Mouse (Mus musculus) MEL (cell line): Measurements from ENCODE around the gene Trpv3. TPM values are rescaled to one million over a fixed set of nuclear protein-coding genes. Genes with fewer than 3 reads are reported as not detected.
"Not testable (repeated sequence)": the region's sequence is repeated elsewhere in the genome, so short reads cannot be mapped to it uniquely, and the experiment has no call there.

Experiments used
- DNase-seq: peaks from one replicate; pipeline ENCODE4 v3.0.0; 2011; ENCODE audit warnings: low read depth, low spot score
- H3K27ac ChIP-seq: 2 replicates; pipeline ENCODE4 v1.5.1; 2012; ENCODE audit warnings: low read depth, mild to moderate bottlenecking, control low read depth, low read length, moderate library complexity; ENCODE audit not compliant: control insufficient read depth
- H3K27me3 ChIP-seq, 2 experiments: fragments of 150-350 bp in 1 of 2; sonication (generic) in 1 of 2; 2 replicates each; pipeline ENCODE4 v1.6.1; 2012; ENCODE audit warnings: low read length in 2 of 2, mild to moderate bottlenecking in 2 of 2, improper control_type of control experiment in 1 of 2, moderate library complexity in 1 of 2; ENCODE audit not compliant: insufficient read depth in 2 of 2, control insufficient read depth in 1 of 2
- H3K36me3 ChIP-seq, 2 experiments: 2 replicates each; pipeline ENCODE4 v1.6.1; 2012 to 2014; ENCODE audit warnings: low read length in 2 of 2, improper control_type of control experiment in 1 of 2, inconsistent platforms in 1 of 2, mild to moderate bottlenecking in 1 of 2; ENCODE audit not compliant: insufficient read depth in 2 of 2, control insufficient read depth in 1 of 2
- H3K4me1 ChIP-seq, 2 experiments: fragments of 150-350 bp in 1 of 2; sonication (generic) in 1 of 2; 2 replicates each; pipeline ENCODE4 v1.6.1; 2012; ENCODE audit warnings: low read length in 2 of 2, improper control_type of control experiment in 1 of 2, mild to moderate bottlenecking in 1 of 2; ENCODE audit not compliant: insufficient read depth in 2 of 2, control insufficient read depth in 1 of 2
- H3K4me3 ChIP-seq, 2 experiments: fragments of 150-350 bp in 1 of 2; sonication (generic) in 1 of 2; 2 replicates each; pipeline ENCODE4 v1.5.1; 2012; ENCODE audit warnings: low read depth in 2 of 2, low read length in 2 of 2, mild to moderate bottlenecking in 2 of 2, moderate library complexity in 2 of 2, control low read depth in 1 of 2, improper control_type of control experiment in 1 of 2; ENCODE audit not compliant: control insufficient read depth in 1 of 2, insufficient read depth in 1 of 2
- H3K79me2 ChIP-seq: 2 replicates; pipeline ENCODE4 v1.6.1; 2012; ENCODE audit warnings: mild to moderate bottlenecking, low read length, moderate library complexity; ENCODE audit not compliant: control insufficient read depth, poor library complexity, insufficient read depth
- H3K9ac ChIP-seq: 2 replicates; pipeline ENCODE4 v1.6.1; 2012; ENCODE audit warnings: low read depth, mild to moderate bottlenecking, control low read depth, low read length, moderate library complexity; ENCODE audit not compliant: control insufficient read depth, poor library complexity, severe bottlenecking
- H3K9me3 ChIP-seq: fragments of 150-350 bp; sonication (generic); replicated peaks from 2 replicates; pipeline ENCODE4 v1.6.1; 2012; ENCODE audit warnings: mild to moderate bottlenecking, low read length, improper control_type of control experiment, moderate library complexity; ENCODE audit not compliant: insufficient read depth
- CHD1 ChIP-seq: IDR thresholded peaks from 2 replicates; pipeline ENCODE4 v1.6.1; 2012; ENCODE audit warnings: low read depth, mild to moderate bottlenecking, inconsistent platforms, low read length, improper control_type of control experiment
- CTCF ChIP-seq, 3 experiments: IDR thresholded peaks in 2 of 3; conservative IDR thresholded peaks in 1 of 3; 2 replicates each; pipeline ENCODE4 v1.5.1; 2011 to 2012; ENCODE audit warnings: low read length in 3 of 3, low read depth in 2 of 3, mild to moderate bottlenecking in 2 of 3, improper control_type of control experiment in 1 of 3, inconsistent platforms in 1 of 3, mixed read lengths in 1 of 3, moderate library complexity in 1 of 3; ENCODE audit not compliant: control insufficient read depth in 1 of 3, insufficient read depth in 1 of 3, poor library complexity in 1 of 3, severe bottlenecking in 1 of 3
- E2F4 ChIP-seq: IDR thresholded peaks from 2 replicates; pipeline ENCODE4 v1.6.1; 2011; ENCODE audit warnings: low read depth, low read length, improper control_type of control experiment, borderline replicate concordance
- ETS1 ChIP-seq: IDR thresholded peaks from 2 replicates; pipeline ENCODE4 v1.6.1; 2012; ENCODE audit warnings: low read depth, mild to moderate bottlenecking, inconsistent platforms, low read length, improper control_type of control experiment, moderate library complexity
- HCFC1 ChIP-seq: IDR thresholded peaks from 2 replicates; pipeline ENCODE4 v1.6.1; 2012; ENCODE audit warnings: low read depth, mild to moderate bottlenecking, inconsistent platforms, low read length, improper control_type of control experiment, moderate library complexity
- JUND ChIP-seq: IDR thresholded peaks from 2 replicates; pipeline ENCODE4 v1.6.1; 2011; ENCODE audit warnings: low read depth, mild to moderate bottlenecking, improper control_type of control experiment, low read length
- MAFK ChIP-seq: IDR thresholded peaks from 2 replicates; pipeline ENCODE4 v1.6.1; 2011; ENCODE audit warnings: low read depth, mild to moderate bottlenecking, low read length, improper control_type of control experiment, borderline replicate concordance
- MAZ ChIP-seq: IDR thresholded peaks from 2 replicates; pipeline ENCODE4 v1.6.1; 2012; ENCODE audit warnings: low read depth, mild to moderate bottlenecking, inconsistent platforms, low read length, improper control_type of control experiment
- MEF2A ChIP-seq: IDR thresholded peaks from 2 replicates; pipeline ENCODE4 v1.6.1; 2014; ENCODE audit warnings: low read depth, mild to moderate bottlenecking, inconsistent platforms, low read length, improper control_type of control experiment; ENCODE audit not compliant: poor library complexity, insufficient replicate concordance, severe bottlenecking; ENCODE audit errors: extremely low read depth
- MXI1 ChIP-seq: IDR thresholded peaks from 2 replicates; pipeline ENCODE4 v1.6.1; 2011; ENCODE audit warnings: mild to moderate bottlenecking, low read depth, low read length, improper control_type of control experiment
- NRF1 ChIP-seq: IDR thresholded peaks from 2 replicates; pipeline ENCODE4 v1.6.1; 2014; ENCODE audit warnings: low read depth, mild to moderate bottlenecking, inconsistent platforms, low read length, improper control_type of control experiment, moderate library complexity; ENCODE audit not compliant: poor library complexity, insufficient read depth, severe bottlenecking
- POLR2A ChIP-seq, 2 experiments: IDR thresholded peaks; 2 replicates each; pipeline ENCODE4 v1.6.1; 2011 to 2012; ENCODE audit warnings: low read length in 2 of 2, mild to moderate bottlenecking in 2 of 2, control low read depth in 1 of 2, improper control_type of control experiment in 1 of 2, low read depth in 1 of 2, moderate library complexity in 1 of 2; ENCODE audit not compliant: control insufficient read depth in 1 of 2, insufficient read depth in 1 of 2, poor library complexity in 1 of 2
- POLR2AphosphoS2 ChIP-seq: IDR thresholded peaks from 2 replicates; pipeline ENCODE4 v1.6.1; 2011; ENCODE audit warnings: low read length, improper control_type of control experiment
- POLR2AphosphoS5 ChIP-seq: IDR thresholded peaks from 2 replicates; pipeline ENCODE4 v1.6.1; 2012; ENCODE audit warnings: low read depth, borderline replicate concordance, mild to moderate bottlenecking, inconsistent platforms, low read length, moderate library complexity, mixed read lengths
- SIN3A ChIP-seq: IDR thresholded peaks from 2 replicates; pipeline ENCODE4 v1.6.1; 2012; ENCODE audit warnings: low read length, improper control_type of control experiment, inconsistent platforms
- SMC3 ChIP-seq: IDR thresholded peaks from 2 replicates; pipeline ENCODE4 v1.6.1; 2011; ENCODE audit warnings: low read depth, low read length, improper control_type of control experiment
- TBP ChIP-seq: IDR thresholded peaks from 2 replicates; pipeline ENCODE4 v1.8.0; 2011; ENCODE audit warnings: low read depth, low read length, improper control_type of control experiment
- TCF12 ChIP-seq: IDR thresholded peaks from 2 replicates; pipeline ENCODE4 v1.6.1; 2014; ENCODE audit warnings: low read depth, mild to moderate bottlenecking, inconsistent platforms, low read length, improper control_type of control experiment, moderate library complexity
- UBTF ChIP-seq: IDR thresholded peaks from 2 replicates; pipeline ENCODE4 v1.6.1; 2012; ENCODE audit warnings: low read depth, mild to moderate bottlenecking, inconsistent platforms, low read length, improper control_type of control experiment, moderate library complexity, borderline replicate concordance; ENCODE audit not compliant: insufficient read depth
- USF1 ChIP-seq: IDR thresholded peaks from 2 replicates; pipeline ENCODE4 v1.6.1; 2014; ENCODE audit warnings: low read depth, mild to moderate bottlenecking, inconsistent platforms, low read length, improper control_type of control experiment, moderate library complexity
- USF2 ChIP-seq, 2 experiments: IDR thresholded peaks; 2 replicates each; pipeline ENCODE4 v1.6.1; 2011 to 2012; ENCODE audit warnings: improper control_type of control experiment in 2 of 2, low read length in 2 of 2, borderline replicate concordance in 1 of 2, inconsistent platforms in 1 of 2, low read depth in 1 of 2, mild to moderate bottlenecking in 1 of 2; ENCODE audit not compliant: insufficient read depth in 1 of 2
- ZNF384 ChIP-seq: IDR thresholded peaks from 2 replicates; pipeline ENCODE4 v1.6.1; 2012; ENCODE audit warnings: low read depth, mild to moderate bottlenecking, inconsistent platforms, low read length, improper control_type of control experiment
- polyA plus RNA-seq, 2 experiments: library from polyadenylated mRNA; stranded (reverse) in 1 of 2; unstranded in 1 of 2; fragments of >175 nt in 1 of 2; fragments of >200 nt in 1 of 2; gene quantifications; 2 replicates each; pipeline versions ENCODE4 v1.2.1 to v1.2.4; 2012; ENCODE audit warnings: low replicate concordance in 2 of 2, low read depth in 1 of 2; ENCODE audit not compliant: insufficient read length in 2 of 2, insufficient read depth in 1 of 2, missing spikeins in 1 of 2
- total RNA-seq: library from RNA; depleted of rRNA; stranded (reverse); fragments of 300-350 nt; gene quantifications from 2 replicates; pipeline ENCODE4 v1.2.3, GENCODE M21; 2012

Gene Trpv3
- total and polyA plus RNA-seq, 3 experiments = not detected

GRCm38 (mm10) chr11:73289621-73290020 is 22.4 kb downstream of the Trpv3 start:
- Histone ChIP-seq H3K36me3 (no peaks in the 10 kb centered on the region), H3K27me3 (no peaks in the 10 kb centered on the region), H3K4me3 (no peak overlapping the region), H3K79me2 (no peaks in the 10 kb centered on the region), H3K9ac (no peak overlapping the region), H3K27ac (no peak overlapping the region), H3K4me1 (no peaks in the 10 kb centered on the region), H3K9me3 (no peaks in the 10 kb centered on the region)
- no peak for DNase-seq
- TF ChIP-seq ZNF384 (no peak), POLR2AphosphoS5 (no peak), UBTF (no peak), TBP (no peak)

- no peak overlapping the region for H3K27ac ChIP-seq
- no peaks in the 10 kb centered on the region for H3K4me1 ChIP-seq
- H3K36me3 ChIP-seq = no peaks in the 10 kb centered on the region
- H3K27me3 ChIP-seq = no peaks in the 10 kb centered on the region
- H3K4me3 ChIP-seq = no peak overlapping the region
- no peaks in the 10 kb centered on the region for H3K79me2 ChIP-seq
- no peak for DNase-seq
- TF ChIP-seq MXI1 (no peak), SMC3 (no peak), CTCF (IDR thresholded peaks at IDR 0.05 in 2 of 3, conservative IDR thresholded peaks at IDR 0.05 in 1 of 3; ENCODE audit: control insufficient read depth in 1 of 3, insufficient read depth in 1 of 3, low read depth in 2 of 3, low read length in 3 of 3, poor library complexity in 1 of 3, severe bottlenecking in 1 of 3) (no peak), UBTF (no peak), ETS1 (no peak)
- no peak overlapping the region for H3K9ac ChIP-seq
- H3K9me3 ChIP-seq = no peaks in the 10 kb centered on the region
Measured at GRCm38 (mm10) chr11:73303123-73303522, 35.9 kb downstream of the Trpv3 start.

GRCm38 (mm10) chr11:73315961-73316360 is 48.8 kb downstream of the Trpv3 start:
- no peak for TF ChIP-seq CHD1
- no peak for TF ChIP-seq MEF2A
- no peak for TF ChIP-seq SIN3A
- no peak for TF ChIP-seq SMC3
- no peak for TF ChIP-seq TCF12
- no peak for TF ChIP-seq POLR2A (IDR thresholded peaks at IDR 0.05; ENCODE audit: control insufficient read depth in 1 of 2, insufficient read depth in 1 of 2, low read depth in 1 of 2, low read length in 2 of 2, poor library complexity in 1 of 2)
- TF ChIP-seq POLR2AphosphoS2 = no peak
- no peak for TF ChIP-seq USF1
- no peak for TF ChIP-seq JUND
- TF ChIP-seq TBP = no peak
- no peak for TF ChIP-seq HCFC1
- TF ChIP-seq NRF1 = no peak
- TF ChIP-seq USF2 (IDR thresholded peaks at IDR 0.05; ENCODE audit: borderline replicate concordance in 1 of 2, insufficient read depth in 1 of 2, low read depth in 1 of 2, low read length in 2 of 2) = no peak
- no peak for TF ChIP-seq E2F4
- no peak for TF ChIP-seq MAZ
- no peak for TF ChIP-seq MAFK
- TF ChIP-seq, all 39 proteins: peak for 0
- H3K27ac ChIP-seq = no peak overlapping the region
- no peaks in the 10 kb centered on the region for H3K36me3 ChIP-seq
- H3K27me3 ChIP-seq = no peaks in the 10 kb centered on the region
- no peaks in the 10 kb centered on the region for H3K79me2 ChIP-seq
- H3K9ac ChIP-seq = no peak overlapping the region
- H3K4me3 ChIP-seq = no peak overlapping the region
- H3K9me3 ChIP-seq = no peaks in the 10 kb centered on the region
- peaks cover 0 to 3% of the 10 kb centered on the region in 2 experiments; a peak in 1 of 4 replicates for H3K4me1 ChIP-seq
- no peak for DNase-seq

- not testable (repeated sequence) for H3K4me1 ChIP-seq, H3K27ac ChIP-seq, DNase-seq, H3K36me3 ChIP-seq, H3K9me3 ChIP-seq, H3K79me2 ChIP-seq, H3K27me3 ChIP-seq, H3K4me3 ChIP-seq, H3K9ac ChIP-seq
Measured at GRCm38 (mm10) chr11:73318581-73318980, 51.4 kb downstream of the Trpv3 start.
